Mouse (Mus musculus) lung, adult 2 months (tissue): ENCODE data around the gene Slc22a23.

Experiments
- CTCF ChIP-seq: fragments of 200-500 bp; IDR thresholded peaks from 2 replicates; pipeline ENCODE4 v1.5.1; 2011; ENCODE audit warnings: mild to moderate bottlenecking, low read length, control low read depth; ENCODE audit not compliant: insufficient read depth
- POLR2A ChIP-seq: fragments of 200-500 bp; IDR thresholded peaks from 2 replicates; pipeline ENCODE4 v1.6.1; 2011; ENCODE audit warnings: low read depth, mild to moderate bottlenecking, control low read depth, low read length, borderline replicate concordance; ENCODE audit errors: extremely low read depth

DNA sequence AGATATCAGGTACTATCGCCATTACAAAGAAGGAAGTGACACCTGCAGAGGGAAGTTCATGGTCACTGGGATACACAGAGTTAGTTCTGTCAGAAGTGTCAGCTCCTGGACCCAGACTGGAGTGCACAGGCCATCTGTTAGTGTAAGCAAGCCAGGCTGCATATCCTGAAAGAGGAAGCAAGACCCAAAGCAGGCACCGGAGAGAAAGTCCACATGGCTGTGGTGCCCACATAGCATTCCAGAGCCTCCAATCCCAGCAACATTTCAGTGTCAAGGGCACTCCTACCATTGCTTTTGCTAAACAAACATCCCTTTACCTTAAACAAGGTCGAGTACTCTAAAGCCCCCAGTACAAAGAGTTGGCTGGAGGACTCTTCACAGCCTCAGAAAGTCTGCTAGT lies 89.7 kb downstream of the Slc22a23 start:
- TF ChIP-seq CTCF (no peak), POLR2A (no peak)
